Mouse (Mus musculus): ENCODE measurements around the gene Ppp1cc.
"Not testable (repeated sequence)": the region's sequence is repeated elsewhere in the genome, so short reads cannot be mapped to it uniquely, and the experiment has no call there.

Ppp1cc gene

DNA sequence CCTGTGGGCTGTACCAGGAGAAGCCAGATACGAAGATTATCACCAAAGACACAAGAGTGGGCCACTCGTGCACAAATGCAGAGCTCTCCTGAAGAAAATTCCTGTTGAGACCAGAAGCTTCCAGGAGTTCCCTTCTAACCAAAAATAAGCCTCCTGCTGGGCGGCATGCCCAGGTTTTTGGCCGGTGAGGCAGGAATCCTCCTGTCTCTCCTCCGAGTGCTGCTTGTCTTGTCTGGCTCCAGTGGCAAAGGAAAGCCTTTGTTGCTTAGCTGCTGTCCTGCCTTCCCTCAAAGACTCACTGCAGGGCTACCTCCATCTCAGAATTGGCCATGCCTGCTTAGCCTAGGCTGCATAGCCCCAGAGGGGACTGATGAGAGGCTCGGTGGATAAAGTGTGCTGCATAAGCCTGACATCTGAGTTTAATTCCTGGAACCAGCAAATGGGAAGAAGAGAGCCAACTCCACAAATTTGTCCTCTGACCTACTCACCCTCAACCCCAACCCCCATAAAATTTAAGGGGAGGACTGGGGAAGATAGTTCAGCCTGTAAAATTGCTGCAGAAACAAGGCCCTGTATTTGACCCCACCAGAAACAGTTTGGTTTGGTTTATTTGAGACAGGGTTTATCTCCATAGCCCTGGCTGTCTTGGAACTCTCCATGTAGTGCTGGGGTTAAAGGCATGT, 7.3 kb downstream of the Ppp1cc start:
- DNase-seq (ENCODE audit: low read depth, low spot score) = no peak

DNA sequence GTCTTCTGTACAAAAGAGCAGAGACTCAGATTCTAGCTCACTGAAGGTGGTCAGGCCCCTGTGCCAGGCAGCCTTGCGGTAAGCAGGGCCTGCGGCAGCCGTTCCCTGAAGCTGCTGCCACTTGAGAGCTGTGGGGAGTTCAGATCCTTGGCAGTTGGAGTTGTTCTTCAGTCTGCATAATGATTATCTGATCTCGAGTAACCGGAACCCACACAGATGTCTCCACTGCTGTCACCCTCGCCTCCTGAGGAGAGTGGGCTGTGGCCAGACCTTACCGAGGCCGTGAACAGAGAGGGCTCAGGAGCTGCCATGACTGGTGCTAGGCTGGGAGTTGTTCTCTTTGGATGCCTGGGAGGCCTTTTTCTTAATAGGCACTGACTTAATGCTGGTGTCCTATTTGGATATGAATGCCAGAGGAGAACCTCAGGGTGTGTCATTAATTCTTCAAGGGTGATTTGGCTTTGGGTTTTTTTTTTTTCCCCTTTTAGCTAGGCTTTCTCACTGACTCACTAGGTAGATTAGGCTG, 8.6 kb downstream of the Ppp1cc start:
- DNase-seq (ENCODE audit: low read depth, low spot score) = no peak

DNA sequence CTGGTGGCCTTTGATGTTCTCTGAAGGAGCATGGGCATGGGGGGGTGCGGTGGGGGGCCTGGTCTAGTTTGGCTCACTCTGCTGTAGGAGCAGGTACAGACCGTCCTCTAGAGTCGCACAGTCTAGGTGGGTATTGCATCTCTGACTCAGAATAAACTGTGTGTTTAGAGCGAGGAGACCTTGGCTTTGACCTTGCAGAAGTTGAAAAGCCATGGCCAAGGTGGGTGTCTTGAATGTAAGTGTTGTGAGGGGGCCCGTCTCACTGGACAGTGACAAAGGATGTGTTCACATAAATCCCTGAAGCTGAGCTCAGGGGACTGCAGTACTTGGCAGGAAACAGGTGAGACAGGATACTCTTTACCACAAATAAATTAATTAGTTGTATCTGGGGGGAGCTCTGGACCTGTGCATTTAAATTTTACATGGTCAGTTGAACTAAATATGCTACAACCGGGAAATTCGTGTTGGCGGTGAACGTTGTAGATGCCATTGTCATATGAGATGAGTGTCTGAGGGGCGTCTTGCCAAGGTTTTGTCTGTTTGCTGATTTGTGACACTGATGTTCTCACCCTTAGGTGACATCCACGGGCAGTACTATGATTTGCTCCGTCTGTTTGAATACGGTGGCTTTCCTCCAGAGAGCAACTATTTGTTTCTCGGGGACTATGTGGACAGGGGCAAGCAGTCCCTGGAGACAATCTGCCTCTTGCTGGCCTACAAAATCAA, 10.4 kb downstream of the Ppp1cc start:
- DNase-seq (ENCODE audit: low read depth, low spot score) = no peak

DNA sequence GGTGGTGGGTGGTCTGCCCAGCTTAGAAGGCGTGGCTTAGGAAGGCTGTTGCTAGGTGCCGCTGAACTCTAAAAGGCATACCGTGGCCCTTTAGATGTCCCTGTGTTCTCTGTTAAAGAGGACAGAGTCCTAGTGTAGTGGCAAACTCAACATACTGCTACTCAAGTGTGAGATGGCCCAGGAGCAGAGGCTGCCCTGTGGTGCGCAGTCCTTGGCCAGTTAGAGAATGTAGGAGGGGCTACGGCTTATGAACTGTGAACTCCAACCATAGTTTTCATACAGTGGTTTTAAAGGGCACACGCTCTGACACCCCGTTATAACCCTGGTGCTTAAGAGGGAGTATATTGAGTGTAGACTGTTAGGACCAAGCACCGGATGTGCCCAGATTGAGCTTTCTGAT, 13.0 kb downstream of the Ppp1cc start:
- no peak for DNase-seq (ENCODE audit: low read depth, low spot score)

DNA sequence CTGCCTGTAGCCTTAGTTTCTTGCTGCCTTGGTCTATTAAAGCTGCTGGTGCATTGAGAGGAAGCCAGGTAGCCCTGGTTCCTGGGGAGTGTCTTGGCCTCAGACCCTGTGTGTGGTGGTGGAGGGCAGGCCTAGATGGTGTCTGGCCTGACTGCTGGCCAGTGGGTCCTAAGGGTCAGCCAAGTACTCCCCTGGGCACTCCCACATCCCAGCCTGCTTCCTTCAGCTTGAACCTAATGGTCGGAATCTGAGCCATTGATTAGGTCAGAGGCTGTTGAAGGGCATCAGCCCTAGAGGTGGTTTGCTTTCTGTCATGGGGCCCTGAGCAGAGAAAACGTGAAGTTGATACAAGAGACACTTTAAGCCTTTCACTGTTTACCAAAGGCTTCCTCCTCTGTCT, 17.3 kb downstream of the Ppp1cc start:
- DNase-seq (ENCODE audit: low read depth, low spot score) = no peak

DNA sequence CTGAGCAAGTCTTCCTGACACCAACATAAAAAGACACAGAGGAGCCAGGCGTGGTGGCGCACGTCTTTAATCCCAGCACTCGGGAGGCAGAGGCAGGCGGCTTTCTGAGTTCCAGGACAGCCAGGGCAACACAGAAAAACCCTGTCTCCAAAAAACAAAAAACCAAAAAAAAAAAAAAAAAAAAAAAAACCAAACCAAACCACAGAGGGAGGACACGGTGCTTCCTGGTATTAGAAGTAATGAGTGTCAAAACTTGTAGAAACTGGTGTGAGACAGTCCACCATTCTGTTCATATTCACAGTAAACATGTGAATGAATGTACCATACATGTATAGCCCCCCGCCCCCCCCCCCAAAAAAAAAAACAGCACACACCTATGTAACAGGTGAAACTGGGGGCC, 17.9 kb downstream of the Ppp1cc start:
- no peak for DNase-seq (ENCODE audit: low read depth, low spot score)

DNA sequence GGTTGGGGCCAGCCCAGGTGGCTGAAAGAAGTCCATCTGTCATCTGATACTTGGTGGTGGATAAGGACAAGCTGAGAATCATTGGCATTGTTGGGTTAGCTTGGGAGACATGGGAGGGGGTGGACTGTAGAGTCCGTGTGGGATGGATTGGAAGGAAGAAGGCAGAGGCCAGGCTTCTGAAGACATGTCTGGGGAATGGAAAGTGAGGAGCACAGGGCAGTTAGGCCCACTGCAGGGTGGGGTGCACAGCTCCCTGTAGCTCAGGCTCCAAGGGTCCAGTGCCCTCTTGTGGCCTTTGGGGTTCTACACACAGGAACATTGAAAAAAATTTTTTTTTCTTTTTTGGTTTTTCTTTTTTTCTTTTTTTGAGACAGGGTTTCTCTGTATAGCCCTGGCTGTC, 18.3 kb downstream of the Ppp1cc start:
- peak; percentile 65 for DNase-seq (ENCODE audit: low read depth, low spot score)

DNA sequence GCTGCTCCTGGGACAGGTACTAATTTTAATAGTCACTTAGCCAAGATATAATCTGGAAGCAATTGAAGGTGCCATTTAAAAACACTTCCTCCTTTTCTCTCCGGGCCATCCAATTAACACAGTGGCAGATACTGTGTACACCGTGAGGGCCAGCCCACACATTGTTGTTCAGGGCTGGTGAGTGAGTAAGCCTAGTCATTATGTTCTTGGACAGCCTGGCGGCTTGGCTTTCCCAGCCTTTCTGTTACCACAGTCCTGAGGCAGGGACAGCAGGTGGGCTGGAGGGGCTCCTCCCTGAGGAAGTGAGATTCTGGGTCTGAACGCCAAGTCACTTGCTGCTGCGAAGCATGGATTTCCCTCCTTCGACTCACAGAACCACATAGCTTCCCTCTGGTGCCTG, 21.6 kb downstream of the Ppp1cc start:
- DNase-seq (ENCODE audit: low read depth, low spot score) = peak; percentile 52

DNA sequence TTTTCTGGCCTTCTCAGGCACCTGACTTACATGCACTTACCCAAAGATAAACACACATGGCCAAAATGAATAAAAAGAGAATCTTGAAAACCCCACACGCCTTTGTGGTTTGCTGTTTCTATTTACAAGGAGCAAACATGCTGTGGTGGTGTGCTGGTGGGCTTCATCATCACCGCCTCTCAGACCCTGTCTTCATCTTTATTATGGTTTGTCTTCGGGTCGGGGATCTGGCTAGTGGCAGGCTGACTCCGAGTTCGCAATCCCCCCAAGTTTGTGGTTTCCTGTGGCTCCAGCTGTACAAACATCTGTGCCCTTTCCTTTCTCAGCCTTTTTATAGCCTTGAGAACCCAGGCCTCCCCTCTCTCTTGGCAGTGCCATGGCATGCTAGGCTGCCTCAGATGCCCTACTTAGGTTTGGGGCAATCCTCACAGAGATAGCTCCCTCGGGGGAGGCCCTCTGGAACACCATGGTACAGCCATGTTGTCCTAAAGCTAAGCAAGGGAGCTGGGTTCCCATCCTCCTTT, 26.3 kb downstream of the Ppp1cc start:
- DNase-seq (ENCODE audit: low read depth, low spot score) = peak; percentile 58

DNA sequence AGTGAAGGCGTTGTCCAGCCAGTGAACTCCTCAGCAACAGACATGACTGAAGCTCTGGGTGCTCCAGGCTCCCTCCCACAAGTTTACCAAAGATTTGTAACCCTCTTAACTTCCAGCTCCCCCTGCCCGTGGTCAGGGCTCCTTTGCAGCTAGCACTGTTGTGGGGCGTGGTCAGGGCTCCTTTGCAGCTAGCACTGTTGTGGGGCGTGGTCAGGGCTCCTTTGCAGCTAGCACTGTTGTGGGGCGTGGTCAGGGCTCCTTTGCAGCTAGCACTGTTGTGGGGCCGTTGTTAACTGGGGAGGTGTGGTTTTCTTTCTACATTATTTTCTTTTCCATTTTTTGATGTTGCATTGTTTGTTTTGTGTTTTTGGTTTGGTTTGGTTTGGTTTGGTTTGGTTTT, 26.8 kb downstream of the Ppp1cc start:
- DNase-seq (ENCODE audit: low read depth, low spot score) = not testable (repeated sequence)

DNA sequence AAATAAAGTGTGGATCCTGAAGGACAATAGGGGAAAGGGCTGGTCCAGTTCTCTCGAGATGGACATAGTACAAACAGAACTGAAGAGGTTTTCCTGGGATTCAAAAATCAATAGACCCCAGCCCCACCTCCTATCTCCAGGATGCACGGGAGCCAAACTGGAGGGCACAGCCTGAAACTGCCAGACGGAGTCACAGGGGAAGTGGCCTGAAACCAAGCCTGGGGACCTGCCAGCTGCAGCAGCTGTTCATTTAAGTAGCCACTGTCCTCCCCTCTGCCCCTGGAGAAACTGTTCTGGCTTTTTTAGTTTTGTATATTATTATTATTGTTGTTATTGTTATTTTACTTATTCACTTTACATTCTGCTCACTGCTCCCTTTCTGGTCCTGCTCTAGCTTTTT, 31.0 kb downstream of the Ppp1cc start:
- DNase-seq (ENCODE audit: low read depth, low spot score) = no peak

DNA sequence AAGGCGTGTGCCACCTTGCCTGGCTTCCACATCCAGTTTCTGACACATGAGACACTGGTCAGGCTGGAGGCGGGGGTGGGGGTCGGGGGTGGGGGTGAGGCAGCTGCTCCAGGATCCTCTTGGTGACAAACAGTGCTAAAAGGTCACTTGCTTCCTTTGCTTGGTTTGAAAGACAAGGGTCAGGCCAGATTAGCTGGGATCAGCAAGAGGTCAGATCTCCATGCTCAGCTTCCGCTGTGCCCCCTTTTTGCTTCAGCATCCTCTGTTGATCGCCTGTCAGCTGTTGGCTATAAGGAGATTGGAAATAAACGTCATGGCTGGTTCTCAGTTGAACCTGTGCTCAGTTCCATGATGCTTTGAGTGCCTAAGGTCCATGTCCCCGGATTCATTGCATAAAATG, 32.4 kb downstream of the Ppp1cc start:
- no peak for DNase-seq (ENCODE audit: low read depth, low spot score)

DNA sequence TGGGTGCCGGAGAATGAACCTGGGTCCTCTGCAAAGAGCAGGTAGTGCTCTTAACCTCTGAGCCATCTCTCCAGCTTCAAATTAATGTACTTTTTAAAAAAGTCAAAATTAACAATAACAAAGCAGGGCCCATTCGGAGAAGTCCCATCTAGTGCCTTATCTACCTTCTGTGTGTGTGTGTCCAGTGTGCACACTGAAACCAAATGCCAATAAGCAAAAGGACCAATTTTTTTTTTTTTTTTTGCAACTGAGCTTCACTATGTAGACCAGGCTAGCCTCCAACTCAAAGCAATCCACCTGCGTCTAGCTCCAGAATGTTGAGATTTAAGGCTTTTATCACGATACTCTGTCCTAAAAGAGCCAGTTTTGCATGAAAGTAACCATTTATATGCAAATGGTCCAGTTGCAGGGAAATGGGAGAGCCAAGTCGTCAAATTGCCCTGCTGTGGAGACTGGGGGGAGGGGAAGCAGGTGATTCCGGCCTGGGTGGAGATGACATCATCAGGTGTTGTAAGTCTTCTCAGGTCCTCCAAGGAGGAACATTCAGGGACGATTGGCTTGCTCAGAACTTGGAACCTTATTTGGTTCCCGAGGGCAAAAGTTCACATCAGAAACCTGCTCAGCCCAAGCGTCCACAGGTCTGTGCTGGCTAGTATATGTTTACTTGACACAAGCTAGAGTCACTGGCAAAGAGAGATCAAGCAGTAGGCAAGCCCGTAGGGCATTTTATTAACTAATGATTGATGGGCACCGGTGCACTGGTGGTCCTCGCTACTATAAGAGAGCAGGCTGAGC, 33.4 kb downstream of the Ppp1cc start:
- no peak for DNase-seq (ENCODE audit: low read depth, low spot score)

DNA sequence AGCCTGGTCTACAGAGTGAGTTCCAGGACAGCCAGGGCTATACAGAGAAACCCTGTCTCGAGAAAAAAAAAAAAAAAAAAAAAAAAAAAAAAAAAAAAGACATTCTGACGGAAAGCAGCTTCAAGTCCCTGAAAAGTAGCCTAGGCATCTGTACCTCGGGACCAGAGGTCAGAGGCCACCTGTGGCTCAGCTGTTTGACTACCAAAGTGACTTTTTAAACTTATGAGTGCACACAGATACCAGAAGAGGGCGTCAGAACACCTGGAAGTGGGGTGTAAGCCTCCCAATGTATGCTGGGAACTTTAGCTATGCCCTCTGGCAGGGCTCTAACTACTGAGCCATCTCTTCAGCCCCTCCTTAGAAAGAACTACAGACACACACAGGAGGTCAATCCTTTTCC, 34.3 kb downstream of the Ppp1cc start:
- DNase-seq (ENCODE audit: low read depth, low spot score) = peak; percentile 60

DNA sequence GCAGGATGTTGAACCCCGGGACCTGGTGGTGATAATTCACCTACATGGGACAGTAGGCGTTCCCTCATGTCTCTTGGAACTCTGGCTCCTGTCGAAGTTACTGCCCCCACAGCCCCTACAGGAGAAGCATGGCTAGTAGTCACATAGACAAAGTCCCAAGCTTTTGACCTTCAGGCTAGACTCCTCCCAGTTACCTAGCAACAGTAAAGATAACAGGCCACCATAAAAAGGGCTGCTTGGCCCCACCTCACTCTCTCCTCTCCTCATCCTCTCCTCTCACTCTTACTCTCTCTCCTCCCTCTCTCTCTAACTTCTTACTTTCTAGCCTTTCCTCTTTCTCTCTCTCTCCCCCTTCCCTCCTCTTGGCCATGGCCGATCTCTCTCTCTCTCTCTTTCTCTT, 42.8 kb downstream of the Ppp1cc start:
- DNase-seq (ENCODE audit: low read depth, low spot score) = no peak

DNA sequence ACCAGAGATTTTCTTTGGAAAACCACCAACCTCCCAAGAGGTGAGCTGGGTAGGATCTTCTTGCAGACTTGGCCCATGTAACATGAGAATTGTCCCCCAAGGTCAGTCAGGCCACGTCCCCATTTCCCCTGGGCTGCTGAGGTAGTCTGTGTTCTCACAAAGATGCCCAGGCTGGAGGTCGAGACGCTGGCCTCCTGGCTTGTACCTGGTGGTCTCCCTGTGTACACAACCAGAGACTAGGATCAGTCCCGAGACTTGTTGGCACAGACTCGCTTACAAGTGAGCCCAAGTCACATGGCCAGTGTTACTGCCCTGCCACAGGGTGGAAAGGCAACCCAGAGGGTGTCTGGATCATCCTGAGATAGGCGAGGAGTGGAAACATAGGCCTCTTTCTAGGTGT, 43.8 kb downstream of the Ppp1cc start:
- no peak for DNase-seq (ENCODE audit: low read depth, low spot score)

DNA sequence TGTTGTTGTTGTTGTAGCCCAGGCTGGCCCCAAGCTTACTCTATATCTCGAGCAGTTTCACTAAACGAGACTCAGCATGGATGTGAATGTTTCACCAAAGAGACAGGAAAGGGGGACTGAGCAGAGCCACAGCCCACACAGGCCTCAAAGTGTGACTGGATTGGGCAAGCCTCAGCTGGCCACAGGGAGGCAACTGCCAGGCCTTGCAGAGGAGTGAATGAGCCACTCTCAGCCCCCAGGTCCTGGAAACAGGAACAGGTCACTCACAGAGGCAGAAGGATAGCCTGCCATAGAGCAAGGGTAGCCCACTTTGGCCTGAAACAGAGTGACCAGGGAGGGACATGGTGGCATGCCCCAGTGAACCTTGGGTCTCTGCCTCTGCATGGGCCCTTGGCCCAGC, 46.1 kb downstream of the Ppp1cc start:
- no peak for DNase-seq (ENCODE audit: low read depth, low spot score)

DNA sequence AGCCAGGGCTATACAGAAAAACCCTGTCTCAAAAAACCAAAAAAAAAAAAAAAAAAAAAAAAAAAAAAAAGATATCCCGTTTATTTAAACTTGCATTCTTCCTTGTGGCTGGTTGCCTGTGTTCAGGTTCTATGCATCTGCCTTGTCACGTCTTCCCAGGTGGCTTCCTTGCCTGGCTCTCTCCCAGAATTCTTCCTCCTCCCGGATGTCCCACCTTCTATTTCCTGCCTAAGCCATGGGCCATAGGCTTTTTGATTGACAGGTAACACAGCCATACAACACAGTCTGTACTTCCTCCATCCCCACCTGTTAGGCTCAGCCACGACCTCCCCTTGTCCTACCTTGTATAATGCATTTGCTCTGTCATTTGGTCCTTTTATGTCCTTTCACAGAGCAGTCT, 48.4 kb downstream of the Ppp1cc start, which contains the start of gene Hvcn1:
Gene Hvcn1 (plus strand): TSS at position 330 of the 400 bp plus-strand sequence.
- DNase-seq (ENCODE audit: low read depth, low spot score) = peak; percentile 90

DNA sequence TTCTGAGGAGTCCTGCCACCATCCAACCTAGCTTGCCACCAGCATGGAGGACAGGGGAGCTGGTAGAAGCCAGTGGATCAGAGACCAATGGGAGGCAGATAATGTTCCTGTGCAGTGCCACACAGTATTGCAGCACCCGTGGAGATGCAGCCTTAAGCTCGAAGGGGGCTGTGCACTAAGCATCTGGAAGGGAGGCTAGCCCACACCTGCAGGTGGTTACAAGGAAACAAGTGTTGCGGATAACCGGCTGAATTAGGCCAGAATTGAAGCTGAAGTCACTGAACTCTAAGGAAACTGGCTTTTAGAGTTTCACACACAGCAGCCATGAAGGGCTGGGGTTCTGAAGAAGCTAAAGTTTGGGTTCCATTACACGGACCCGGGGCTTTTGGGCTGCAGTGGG, 50.8 kb downstream of the Ppp1cc start:
- peak; percentile 40 for DNase-seq (ENCODE audit: low read depth, low spot score)

DNA sequence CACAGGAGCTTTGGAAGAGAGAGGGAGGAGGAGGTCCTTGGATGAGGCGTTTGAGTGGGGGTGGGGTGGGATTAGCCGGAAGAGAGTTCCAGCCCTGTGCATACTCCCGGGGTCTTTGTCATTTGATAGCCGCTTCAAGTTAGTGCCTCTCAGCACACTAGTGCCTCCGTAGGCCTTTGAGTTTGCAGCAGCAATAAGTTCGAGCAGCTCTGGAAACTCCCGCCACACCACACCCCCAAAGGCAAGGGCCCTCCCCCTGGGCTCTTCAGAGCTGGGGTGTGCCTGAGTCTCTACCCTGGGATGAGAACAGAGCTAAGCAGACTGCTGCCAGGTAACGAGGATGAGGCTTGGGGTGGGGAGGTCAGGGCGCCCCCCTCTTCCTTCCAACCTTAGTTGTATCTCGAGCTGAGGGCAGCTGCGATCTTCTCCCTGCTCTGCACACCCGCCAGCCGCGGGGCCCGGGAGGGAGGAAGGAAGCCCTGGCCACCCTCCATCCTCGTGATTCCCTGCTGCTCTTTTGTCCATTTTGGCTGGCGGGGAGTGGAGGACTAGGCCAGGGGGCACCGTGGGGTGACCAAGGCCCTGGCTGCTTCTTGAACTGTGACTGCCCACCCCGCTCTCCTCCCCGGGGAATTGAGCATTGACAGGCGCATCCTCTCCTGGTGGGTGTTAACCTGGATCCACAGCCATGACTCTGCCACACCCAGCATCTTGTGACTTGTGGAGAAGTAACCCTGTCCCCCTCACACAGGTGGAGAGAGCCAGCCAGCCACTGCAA, 51.7 kb downstream of the Ppp1cc start:
- DNase-seq (ENCODE audit: low read depth, low spot score) = peak; percentile 61

DNA sequence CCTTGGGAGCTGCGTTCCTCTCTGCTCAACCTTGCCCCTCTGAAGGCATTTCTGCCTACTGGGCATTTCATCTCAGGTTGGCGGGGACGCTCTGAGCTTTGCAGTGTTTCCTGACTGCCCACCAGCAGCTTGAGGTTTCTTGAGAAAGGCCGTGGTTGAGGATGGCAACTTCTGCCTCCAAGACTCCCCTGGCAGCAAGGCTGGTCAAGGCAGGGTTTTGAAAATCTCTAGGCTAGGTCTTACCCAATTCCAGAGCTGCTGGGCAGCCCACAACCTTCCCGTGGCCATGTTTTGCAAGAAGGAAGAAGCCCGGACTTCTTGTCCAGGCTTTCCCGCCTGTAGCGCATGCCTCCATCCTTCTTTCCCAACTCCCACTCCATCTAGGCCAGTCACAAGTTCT, 52.8 kb downstream of the Ppp1cc start:
- DNase-seq (ENCODE audit: low read depth, low spot score) = no peak
